Mouse (Mus musculus): ENCODE data around the gene Kbtbd2. TPM values are rescaled to one million over a fixed set of nuclear protein-coding genes. Genes with fewer than 3 reads are reported as not detected.

Kbtbd2 gene
- polyA plus RNA-seq, 1 experiment from 2014 or later: 36.8 TPM

GRCm38 (mm10) chr6:56818436-56819123 is 21.0 kb upstream of the Kbtbd2 start:
- no peak overlapping the region for H3K4me3 ChIP-seq
- no peak overlapping the region for H3K9ac ChIP-seq
- H3K9me3 ChIP-seq (replicated peaks): no peaks in the 10 kb centered on the region
- H3K27me3 ChIP-seq: no peaks in the 10 kb centered on the region
- 0 out of 2 replicates have a peak, but pooled peaks cover under 1% of the 10 kb centered on the region for H3K4me1 ChIP-seq
- no peaks in the 10 kb centered on the region for H3K36me3 ChIP-seq (ENCODE audit: poor library complexity, severe bottlenecking)
- WGBS: 72% methylated on average over 5 of the region's 5 CpGs
- no peak overlapping the region for H3K27ac ChIP-seq
- no peak for ATAC-seq
- no peak overlapping the region for H3K4me2 ChIP-seq

- no peak overlapping the region for H3K4me2 ChIP-seq
- 37% methylated on average over 2 of the region's 2 CpGs for WGBS
- H3K4me1 ChIP-seq: peaks cover 13% of the 10 kb centered on the region
- ATAC-seq: no peak
- no peak overlapping the region for H3K27ac ChIP-seq
- no peak overlapping the region for H3K9ac ChIP-seq
- no peaks in the 10 kb centered on the region for H3K27me3 ChIP-seq
- H3K4me3 ChIP-seq: no peak overlapping the region
- no peaks in the 10 kb centered on the region for H3K36me3 ChIP-seq (ENCODE audit: poor library complexity, severe bottlenecking)
- H3K9me3 ChIP-seq (replicated peaks): 0 out of 2 replicates have a peak, but pooled peaks cover 3% of the 10 kb centered on the region
Observed at GRCm38 (mm10) chr6:56813332-56813731, 15.7 kb upstream of the Kbtbd2 start.

- 10% methylated on average over 3 of the region's 3 CpGs for WGBS
- Histone ChIP-seq H3K27ac (no peak overlapping the region), H3K27me3 (0 out of 2 replicates have a peak, but pooled peaks cover 5% of the 10 kb centered on the region), H3K9me3 (replicated peaks) (0 out of 2 replicates have a peak, but pooled peaks cover 3% of the 10 kb centered on the region), H3K4me3 (no peak overlapping the region), H3K9ac (no peak overlapping the region), H3K4me1 (peaks cover 13% of the 10 kb centered on the region), H3K36me3 (ENCODE audit: poor library complexity, severe bottlenecking) (no peaks in the 10 kb centered on the region), H3K4me2 (no peak overlapping the region)
- ATAC-seq: peak; percentile 94
Observed at GRCm38 (mm10) chr6:56808656-56809055, 11.0 kb upstream of the Kbtbd2 start.

- ATAC-seq: no peak
- Histone ChIP-seq H3K4me1 (no peaks in the 10 kb centered on the region), H3K27me3 (0 out of 2 replicates have a peak, but pooled peaks cover 5% of the 10 kb centered on the region), H3K9me3 (replicated peaks) (no peaks in the 10 kb centered on the region), H3K27ac (no peak overlapping the region), H3K4me2 (no peak overlapping the region), H3K4me3 (no peak overlapping the region), H3K36me3 (ENCODE audit: poor library complexity, severe bottlenecking) (no peaks in the 10 kb centered on the region), H3K9ac (no peak overlapping the region)
- WGBS: 72% methylated on average over 2 of the region's 2 CpGs
Observed at GRCm38 (mm10) chr6:56806195-56806594, 8.6 kb upstream of the Kbtbd2 start.

- no peaks in the 10 kb centered on the region for H3K4me1 ChIP-seq
- no peaks in the 10 kb centered on the region for H3K36me3 ChIP-seq (ENCODE audit: poor library complexity, severe bottlenecking)
- no peak for ATAC-seq
- no peak overlapping the region for H3K4me2 ChIP-seq
- H3K27ac ChIP-seq: no peak overlapping the region
- H3K27me3 ChIP-seq: 0 out of 2 replicates have a peak, but pooled peaks cover 5% of the 10 kb centered on the region
- no peak overlapping the region for H3K9ac ChIP-seq
- 81% methylated on average over 4 of the region's 4 CpGs for WGBS
- H3K9me3 ChIP-seq (replicated peaks): no peaks in the 10 kb centered on the region
- no peak overlapping the region for H3K4me3 ChIP-seq
Observed at GRCm38 (mm10) chr6:56805026-56805425, 7.4 kb upstream of the Kbtbd2 start.

- no peaks in the 10 kb centered on the region for H3K9me3 ChIP-seq (replicated peaks)
- no peaks in the 10 kb centered on the region for H3K27me3 ChIP-seq
- H3K4me1 ChIP-seq: peaks cover 33% of the 10 kb centered on the region
- H3K4me2 ChIP-seq: peak overlapping the region; percentile 78
- H3K9ac ChIP-seq: peak overlapping the region; percentile 94
- peak overlapping the region; percentile 99 for H3K27ac ChIP-seq
- ATAC-seq: no peak
- peaks cover 3% of the 10 kb centered on the region; the same call in 1 of the 2 replicates for H3K36me3 ChIP-seq (ENCODE audit: poor library complexity, severe bottlenecking)
- peak overlapping the region; percentile 81 for H3K4me3 ChIP-seq
- 20% methylated on average over 8 of the region's 8 CpGs for WGBS
Observed at GRCm38 (mm10) chr6:56798152-56798465, 496 bp upstream of the Kbtbd2 start.

GRCm38 (mm10) chr6:56796668-56797141 is 908 bp downstream of the Kbtbd2 start:
- H3K27me3 ChIP-seq: no peaks in the 10 kb centered on the region
- under 1% methylated on average over 16 of the region's 16 CpGs for WGBS
- peaks cover 33% of the 10 kb centered on the region for H3K4me1 ChIP-seq
- peak overlapping the region; percentile 81 for H3K4me3 ChIP-seq
- H3K9me3 ChIP-seq (replicated peaks): no peaks in the 10 kb centered on the region
- H3K36me3 ChIP-seq (ENCODE audit: poor library complexity, severe bottlenecking): peaks cover 9% of the 10 kb centered on the region; the same call in 1 of the 2 replicates
- H3K4me2 ChIP-seq: peak overlapping the region; percentile 78
- peak; percentile 23; the same call in 1 of the 2 replicates for ATAC-seq
- H3K9ac ChIP-seq: peak overlapping the region; percentile 94
- peak overlapping the region; percentile 99 for H3K27ac ChIP-seq

- 6% methylated on average over 8 of the region's 8 CpGs for WGBS
- peaks cover 33% of the 10 kb centered on the region for H3K4me1 ChIP-seq
- H3K9ac ChIP-seq: peak overlapping the region; percentile 94
- H3K27ac ChIP-seq: peak overlapping the region; percentile 99; the same call in 1 of the 2 replicates
- H3K36me3 ChIP-seq (ENCODE audit: poor library complexity, severe bottlenecking): peaks cover 9% of the 10 kb centered on the region; the same call in 1 of the 2 replicates
- H3K4me3 ChIP-seq: peak overlapping the region; percentile 81
- H3K9me3 ChIP-seq (replicated peaks): no peaks in the 10 kb centered on the region
- no peak for ATAC-seq
- H3K4me2 ChIP-seq: peak overlapping the region; percentile 78
- no peaks in the 10 kb centered on the region for H3K27me3 ChIP-seq
Observed at GRCm38 (mm10) chr6:56796232-56796631, 1.4 kb downstream of the Kbtbd2 start.

GRCm38 (mm10) chr6:56794834-56795233 is 2.8 kb downstream of the Kbtbd2 start:
- 83% methylated on average over 5 of the region's 5 CpGs for WGBS
- ATAC-seq: no peak
- Histone ChIP-seq H3K4me3 (peak overlapping the region; percentile 81), H3K9me3 (replicated peaks) (no peaks in the 10 kb centered on the region), H3K27me3 (no peaks in the 10 kb centered on the region), H3K27ac (no peak overlapping the region), H3K4me2 (peak overlapping the region; percentile 78), H3K4me1 (peaks cover 33% of the 10 kb centered on the region), H3K36me3 (ENCODE audit: poor library complexity, severe bottlenecking) (peaks cover 9% of the 10 kb centered on the region; the same call in 1 of the 2 replicates), H3K9ac (0 out of 2 replicates have a peak overlapping the region, but pooled peaks have one; percentile 94)

- 85% methylated on average over 3 of the region's 3 CpGs for WGBS
- Histone ChIP-seq H3K36me3 (ENCODE audit: poor library complexity, severe bottlenecking) (peaks cover 29% of the 10 kb centered on the region), H3K9ac (no peak overlapping the region), H3K9me3 (replicated peaks) (no peaks in the 10 kb centered on the region), H3K4me2 (no peak overlapping the region), H3K27ac (no peak overlapping the region), H3K4me3 (no peak overlapping the region), H3K27me3 (no peaks in the 10 kb centered on the region), H3K4me1 (peaks cover 5% of the 10 kb centered on the region)
- no peak for ATAC-seq
Observed at GRCm38 (mm10) chr6:56789336-56789735, 8.3 kb downstream of the Kbtbd2 start.

- peaks cover 35% of the 10 kb centered on the region for H3K36me3 ChIP-seq (ENCODE audit: poor library complexity, severe bottlenecking)
- ATAC-seq: no peak
- no peaks in the 10 kb centered on the region for H3K4me1 ChIP-seq
- whole genome bisulfite sequencing: 95% methylated on average over 2 of the region's 2 CpGs
- H3K4me2 ChIP-seq: no peak overlapping the region
- H3K27me3 ChIP-seq: no peaks in the 10 kb centered on the region
- no peak overlapping the region for H3K27ac ChIP-seq
- no peak overlapping the region for H3K4me3 ChIP-seq
- H3K9me3 ChIP-seq (replicated peaks): no peaks in the 10 kb centered on the region
- H3K9ac ChIP-seq: no peak overlapping the region
Observed at GRCm38 (mm10) chr6:56787668-56788067, 9.9 kb downstream of the Kbtbd2 start.

GRCm38 (mm10) chr6:56785068-56785467 is 12.5 kb downstream of the Kbtbd2 start:
- H3K4me3 ChIP-seq: no peak overlapping the region
- H3K9me3 ChIP-seq (replicated peaks): no peaks in the 10 kb centered on the region
- ATAC-seq: no peak
- H3K4me1 ChIP-seq: no peaks in the 10 kb centered on the region
- 90% methylated on average over 5 of the region's 5 CpGs for WGBS
- no peak overlapping the region for H3K4me2 ChIP-seq
- H3K27ac ChIP-seq: no peak overlapping the region
- H3K9ac ChIP-seq: no peak overlapping the region
- H3K27me3 ChIP-seq: no peaks in the 10 kb centered on the region
- peaks cover 43% of the 10 kb centered on the region for H3K36me3 ChIP-seq (ENCODE audit: poor library complexity, severe bottlenecking)

All from forebrain, embryonic 13.5 days (tissue).